Mouse (Mus musculus) CH12.LX (cell line): ENCODE results near the gene Ogn. TPM values are rescaled to one million over a fixed set of nuclear protein-coding genes. Genes with fewer than 3 reads are reported as not detected.

Source experiments
- DNase-seq: peaks from one replicate; pipeline ENCODE4 v3.0.0-alpha.2; 2013; ENCODE audit errors: extremely low read depth
- H3K27ac ChIP-seq: 2 replicates; pipeline ENCODE4 v1.5.1; 2012; ENCODE audit warnings: low read depth, mild to moderate bottlenecking, control low read depth, moderate library complexity; ENCODE audit not compliant: insufficient read depth
- H3K27me3 ChIP-seq: replicated peaks from 2 replicates; pipeline ENCODE3; 2012; ENCODE audit warnings: inconsistent platforms
- H3K36me3 ChIP-seq, 2 experiments: replicated peaks in 1 of 2; 2 replicates each; pipeline versions ENCODE3 to v1.6.1; 2012; ENCODE audit warnings: inconsistent platforms in 1 of 2, low read length in 1 of 2, mild to moderate bottlenecking in 1 of 2, mixed read lengths in 1 of 2, moderate library complexity in 1 of 2; ENCODE audit not compliant: control insufficient read depth in 1 of 2, insufficient read depth in 1 of 2
- H3K4me1 ChIP-seq, 2 experiments: 2 replicates each; pipeline ENCODE4 v1.6.1; 2012; ENCODE audit warnings: inconsistent platforms in 1 of 2, moderate library complexity in 1 of 2; ENCODE audit not compliant: insufficient read depth in 2 of 2, control insufficient read depth in 1 of 2
- H3K4me2 ChIP-seq: 2 replicates; pipeline ENCODE4 v1.6.1; 2012; ENCODE audit warnings: low read depth, mild to moderate bottlenecking, control low read depth; ENCODE audit not compliant: poor library complexity, insufficient read depth, severe bottlenecking
- H3K4me3 ChIP-seq, 3 experiments: fragments of 150-350 bp in 1 of 3; sonication (generic) in 1 of 3; replicated peaks in 1 of 3; 2 replicates each; pipeline versions ENCODE3 to v1.5.1; 2011 to 2012; ENCODE audit warnings: low read depth in 2 of 3, low read length in 2 of 3, mild to moderate bottlenecking in 2 of 3, moderate library complexity in 2 of 3, control low read depth in 1 of 3, improper control_type of control experiment in 1 of 3, inconsistent platforms in 1 of 3, mixed read lengths in 1 of 3; ENCODE audit not compliant: poor library complexity in 1 of 3
- H3K79me2 ChIP-seq: replicated peaks from 2 replicates; pipeline ENCODE4 v1.6.1; 2012; ENCODE audit warnings: mild to moderate bottlenecking, moderate library complexity; ENCODE audit not compliant: control insufficient read depth, poor library complexity, insufficient read depth, severe bottlenecking; ENCODE audit errors: extremely low read depth
- H3K9ac ChIP-seq: 2 replicates; pipeline ENCODE4 v1.6.1; 2012; ENCODE audit warnings: low read depth, mild to moderate bottlenecking, control low read depth, moderate library complexity; ENCODE audit not compliant: insufficient read depth
- H3K9me3 ChIP-seq: replicated peaks from 2 replicates; pipeline ENCODE3; 2012; ENCODE audit warnings: low read length, inconsistent platforms, mixed read lengths
- CHD2 ChIP-seq: IDR thresholded peaks from 2 replicates; pipeline ENCODE4 v1.6.1; 2011; ENCODE audit warnings: low read length, improper control_type of control experiment
- CTCF ChIP-seq, 2 experiments: IDR thresholded peaks in 1 of 2; conservative IDR thresholded peaks in 1 of 2; 2 replicates each; pipeline ENCODE4 v1.5.1; 2011 to 2012; ENCODE audit warnings: low read depth in 2 of 2, low read length in 2 of 2, improper control_type of control experiment in 1 of 2, inconsistent platforms in 1 of 2, mild to moderate bottlenecking in 1 of 2, moderate library complexity in 1 of 2
- ELF1 ChIP-seq: IDR thresholded peaks from 2 replicates; pipeline ENCODE4 v1.6.1; 2014; ENCODE audit warnings: low read depth, mild to moderate bottlenecking, inconsistent platforms, low read length, improper control_type of control experiment
- GABPA ChIP-seq: IDR thresholded peaks from 2 replicates; pipeline ENCODE4 v1.6.1; 2012; ENCODE audit warnings: low read depth, low read length, improper control_type of control experiment, inconsistent platforms; ENCODE audit not compliant: insufficient replicate concordance
- HCFC1 ChIP-seq: IDR thresholded peaks from 2 replicates; pipeline ENCODE4 v1.6.1; 2012; ENCODE audit warnings: low read depth, mild to moderate bottlenecking, inconsistent platforms, low read length, improper control_type of control experiment
- IRF4 ChIP-seq: IDR thresholded peaks from 2 replicates; pipeline ENCODE4 v1.6.1; 2014; ENCODE audit warnings: low read depth, mild to moderate bottlenecking, inconsistent platforms, low read length, improper control_type of control experiment
- JUND ChIP-seq: conservative IDR thresholded peaks from 2 replicates; pipeline ENCODE4 v1.6.1; 2011; ENCODE audit warnings: low read depth, low read length, improper control_type of control experiment
- MAZ ChIP-seq: IDR thresholded peaks from 2 replicates; pipeline ENCODE4 v1.6.1; 2012; ENCODE audit warnings: low read depth, mild to moderate bottlenecking, inconsistent platforms, low read length, improper control_type of control experiment, moderate library complexity
- NRF1 ChIP-seq: IDR thresholded peaks from 2 replicates; pipeline ENCODE4 v1.6.1; 2014; ENCODE audit warnings: low read depth, mild to moderate bottlenecking, inconsistent platforms, low read length, improper control_type of control experiment, moderate library complexity
- POLR2A ChIP-seq: IDR thresholded peaks from 2 replicates; pipeline ENCODE4 v1.6.1; 2011; ENCODE audit warnings: low read depth, mild to moderate bottlenecking, improper control_type of control experiment, low read length
- POLR2AphosphoS2 ChIP-seq: IDR thresholded peaks from 2 replicates; pipeline ENCODE4 v1.6.1; 2011; ENCODE audit warnings: low read depth, low read length, improper control_type of control experiment
- RAD21 ChIP-seq: IDR thresholded peaks from 2 replicates; pipeline ENCODE4 v1.6.1; 2011; ENCODE audit warnings: low read depth, mild to moderate bottlenecking, low read length, improper control_type of control experiment, moderate library complexity
- RCOR1 ChIP-seq: conservative IDR thresholded peaks from 2 replicates; pipeline ENCODE4 v1.6.1; 2012; ENCODE audit warnings: low read depth, mild to moderate bottlenecking, inconsistent platforms, low read length, improper control_type of control experiment
- SMC3 ChIP-seq: IDR thresholded peaks from 2 replicates; pipeline ENCODE4 v1.6.1; 2011; ENCODE audit warnings: low read depth, low read length, improper control_type of control experiment
- TBP ChIP-seq: conservative IDR thresholded peaks from 2 replicates; pipeline ENCODE4 v1.6.1; 2011; ENCODE audit warnings: low read depth, low read length, improper control_type of control experiment
- ZC3H11A ChIP-seq: IDR thresholded peaks from 2 replicates; pipeline ENCODE4 v1.6.1; 2012; ENCODE audit warnings: low read depth, mild to moderate bottlenecking, inconsistent platforms, low read length, improper control_type of control experiment
- ZKSCAN1 ChIP-seq: IDR thresholded peaks from 2 replicates; pipeline ENCODE4 v1.6.1; 2012; ENCODE audit warnings: low read depth, inconsistent platforms, low read length, improper control_type of control experiment, borderline replicate concordance
- ZMIZ1 ChIP-seq: IDR thresholded peaks from 2 replicates; pipeline ENCODE4 v1.6.1; 2012; ENCODE audit warnings: low read depth, mild to moderate bottlenecking, inconsistent platforms, low read length, improper control_type of control experiment
- ZNF384 ChIP-seq: IDR thresholded peaks from 2 replicates; pipeline ENCODE4 v1.6.1; 2012; ENCODE audit warnings: low read depth, low read length, improper control_type of control experiment, inconsistent platforms
- dilution Hi-C: fragments of 300-500 bp; cut with MboI; formaldehyde crosslinking; loops from 2 replicates; pipeline ENCODE4 v1.14.3; 2020; ENCODE audit warnings: low sequenced_read_pairs; ENCODE audit not compliant: extremely low pct_unique_long_range_greater_than_20kb, extremely low pct_ligation_motif_present
- in situ Hi-C: fragments of 300-500 bp; cut with MboI; formaldehyde crosslinking; loops from 3 replicates; pipeline ENCODE4 v1.14.3; 2019; ENCODE audit warnings: low sequenced_read_pairs, low pct_ligation_motif_present, low pct_unique_long_range_greater_than_20kb, mixed read lengths
- polyA plus RNA-seq: library from polyadenylated mRNA; unstranded; fragments of >175 nt; gene quantifications from 2 replicates; pipeline ENCODE4 v1.2.1, GENCODE M21; 2012; ENCODE audit warnings: low read depth; ENCODE audit not compliant: insufficient read length
- total RNA-seq, 2 experiments: library from RNA; depleted of rRNA; stranded (reverse); fragments of 300-350 nt in 1 of 2; fragments of >200 nt in 1 of 2; gene quantifications; 2 replicates each; pipeline ENCODE4 v1.2.3; 2012 to 2014

The Ogn gene
- total RNA-seq (2012; rRNA removed) (not detected in 2 replicates), total RNA-seq (2014; rRNA removed) (not detected in 2 replicates), polyA plus RNA-seq (not detected in 2 replicates)

- no peak within 1 kb of the TSS for H3K4me2 ChIP-seq
- in situ Hi-C loops = no loop called here
- no peak for TF ChIP-seq MAZ
- TF ChIP-seq HCFC1 = no peak
- no peak for TF ChIP-seq ZC3H11A
- no peak for DNase-seq
- no peak within 1 kb of the TSS for H3K9ac ChIP-seq
- no peaks in the 10 kb centered on the region for H3K36me3 ChIP-seq
- no peaks in the 10 kb centered on the region for H3K79me2 ChIP-seq
- no peaks in the 10 kb centered on the region for H3K27me3 ChIP-seq
- peaks cover 0 to 4% of the 10 kb centered on the region in 2 experiments; a peak in 1 of 4 replicates for H3K4me1 ChIP-seq
- H3K9me3 ChIP-seq = no peaks in the 10 kb centered on the region
- H3K4me3 ChIP-seq = no peak within 1 kb of the TSS
- dilution Hi-C loops = no loop called here
- no peak within 1 kb of the TSS for H3K27ac ChIP-seq
Observed at GRCm38 (mm10) chr13:49607714-49608113, at the start of gene Ogn. Ogn (plus strand) TSS chr13:49608046.

- dilution Hi-C loops (no loop called here), in situ Hi-C loops (no loop called here)
- H3K79me2 ChIP-seq = no peaks in the 10 kb centered on the region
- H3K27ac ChIP-seq = no peak overlapping the region
- peak; percentile 31 for DNase-seq
- TF ChIP-seq POLR2A (no peak), ZMIZ1 (no peak), RAD21 (peak; percentile 60), RCOR1 (no peak), CTCF (conservative IDR thresholded peaks at IDR 0.05 in 1 of 2, IDR thresholded peaks at IDR 0.05 in 1 of 2; ENCODE audit: low read depth in 2 of 2, low read length in 2 of 2) (peak in 1 of 2 experiments; percentile 72; a peak in 2 of 4 replicates), SMC3 (peak; percentile 63)
- H3K36me3 ChIP-seq = no peaks in the 10 kb centered on the region
- no peaks in the 10 kb centered on the region for H3K4me1 ChIP-seq
- no peak overlapping the region for H3K4me3 ChIP-seq
- H3K4me2 ChIP-seq = no peak overlapping the region
- no peak overlapping the region for H3K9ac ChIP-seq
- no peaks in the 10 kb centered on the region for H3K27me3 ChIP-seq
- no peaks in the 10 kb centered on the region for H3K9me3 ChIP-seq
Observed at GRCm38 (mm10) chr13:49559185-49559584, 48.7 kb upstream of the Ogn start.

GRCm38 (mm10) chr13:49560886-49561285 is 47.0 kb upstream of the Ogn start:
- Histone ChIP-seq H3K36me3 (no peaks in the 10 kb centered on the region), H3K79me2 (no peaks in the 10 kb centered on the region), H3K4me3 (no peak overlapping the region), H3K9ac (no peak overlapping the region), H3K4me1 (no peaks in the 10 kb centered on the region), H3K27me3 (no peaks in the 10 kb centered on the region), H3K4me2 (no peak overlapping the region), H3K27ac (no peak overlapping the region), H3K9me3 (no peaks in the 10 kb centered on the region)
- DNase-seq = no peak
- in situ Hi-C loops (loop anchor here (5.0 kb wide), 1 partner anchor 96 kb away; no protein-coding TSS in a partner anchor), dilution Hi-C loops (no loop called here)
- TF ChIP-seq ZC3H11A (no peak), HCFC1 (no peak), TBP (no peak), ZNF384 (no peak), NRF1 (no peak), IRF4 (no peak), SMC3 (no peak), JUND (no peak), GABPA (no peak), POLR2AphosphoS2 (no peak), CHD2 (no peak), ZKSCAN1 (no peak), ELF1 (no peak), RCOR1 (no peak), POLR2A (no peak)
